Mouse (Mus musculus) cerebellum, adult 11 months (tissue): Measurements from ENCODE around the gene E2f4.

ENCODE experiments used
- DNase-seq: peaks from one replicate; pipeline ENCODE4 v3.0.0; 2022

The E2f4 gene

GRCm38 (mm10) chr8:105295256-105295655 is 2.2 kb upstream of the E2f4 start:
- DNase-seq, result peak; percentile 27

GRCm38 (mm10) chr8:105295895-105296573 is 1.4 kb upstream of the E2f4 start, which contains the start of gene Exoc3l:
Gene Exoc3l, minus strand, starts transcription at chr8:105296101.
- DNase-seq, result no peak

GRCm38 (mm10) chr8:105298351-105299252 is 1.1 kb downstream of the E2f4 start:
- peak; percentile 25 for DNase-seq

- peak; percentile 25 for DNase-seq
Observed at GRCm38 (mm10) chr8:105299962-105300361, 2.5 kb downstream of the E2f4 start.

GRCm38 (mm10) chr8:105303396-105303795 is 5.9 kb downstream of the E2f4 start:
- DNase-seq, result no peak

GRCm38 (mm10) chr8:105303874-105304273 is 6.4 kb downstream of the E2f4 start:
- DNase-seq, result no peak

- DNase-seq, result peak; percentile 22
Observed at GRCm38 (mm10) chr8:105304325-105305210, 7.1 kb downstream of the E2f4 start.

- peak; percentile 79 for DNase-seq
Observed at GRCm38 (mm10) chr8:105305211-105306145, 8.0 kb downstream of the E2f4 start, which contains the start of gene Elmo3. Gene Elmo3, plus strand, starts transcription at chr8:105305601.

- peak; percentile 30 for DNase-seq
Observed at GRCm38 (mm10) chr8:105306146-105306691, 8.8 kb downstream of the E2f4 start.

- peak; percentile 41 for DNase-seq
Observed at GRCm38 (mm10) chr8:105307670-105308069, 10.2 kb downstream of the E2f4 start.

GRCm38 (mm10) chr8:105308428-105308827 is 11.0 kb downstream of the E2f4 start:
- no peak for DNase-seq

- DNase-seq, result peak; percentile 92
Observed at GRCm38 (mm10) chr8:105309142-105309847, 11.8 kb downstream of the E2f4 start.

GRCm38 (mm10) chr8:105310118-105310517 is 12.7 kb downstream of the E2f4 start:
- peak; percentile 38 for DNase-seq

GRCm38 (mm10) chr8:105311718-105312117 is 14.3 kb downstream of the E2f4 start:
- no peak for DNase-seq

GRCm38 (mm10) chr8:105312891-105313481 is 15.5 kb downstream of the E2f4 start:
- DNase-seq, result peak; percentile 40

GRCm38 (mm10) chr8:105313622-105314402 is 16.3 kb downstream of the E2f4 start:
- peak; percentile 25 for DNase-seq

- DNase-seq, result peak; percentile 58
Observed at GRCm38 (mm10) chr8:105315073-105315769, 17.8 kb downstream of the E2f4 start.

GRCm38 (mm10) chr8:105317941-105318340 is 20.5 kb downstream of the E2f4 start:
- no peak for DNase-seq
